Mouse (Mus musculus) midbrain, embryonic 16.5 days (tissue): ENCODE measurements around the gene Bahd1. TPM values are rescaled to one million over a fixed set of nuclear protein-coding genes. Genes with fewer than 3 reads are reported as not detected.

Experiments
- ATAC-seq: fragments of 200-750 bp; cut with Nextera tagmentation; 2 replicates; pipeline ENCODE4 v1.8.0; 2017; ENCODE audit warnings: moderate TSS enrichment
- H3K27ac ChIP-seq: fragments of 300-500 bp; sonication (generic); 2 replicates; pipeline ENCODE4 v1.5.1; 2014; ENCODE audit warnings: mild to moderate bottlenecking, low read length, mixed read lengths
- H3K27me3 ChIP-seq: fragments of 300-500 bp; sonication (generic); 2 replicates; pipeline ENCODE4 v1.6.1; 2014; ENCODE audit warnings: low read depth, low read length, mixed read lengths; ENCODE audit not compliant: control insufficient read depth, insufficient read depth
- H3K36me3 ChIP-seq: fragments of 300-500 bp; sonication (generic); 2 replicates; pipeline ENCODE4 v1.6.1; 2014; ENCODE audit warnings: mild to moderate bottlenecking, low read length, moderate library complexity, mixed read lengths; ENCODE audit not compliant: control insufficient read depth, insufficient read depth
- H3K4me1 ChIP-seq: fragments of 300-500 bp; sonication (generic); 2 replicates; pipeline ENCODE4 v1.6.1; 2014; ENCODE audit warnings: mild to moderate bottlenecking, low read length, mixed read lengths; ENCODE audit not compliant: control insufficient read depth, insufficient read depth
- H3K4me2 ChIP-seq: fragments of 300-500 bp; sonication (generic); 2 replicates; pipeline ENCODE4 v1.6.1; 2014; ENCODE audit warnings: mild to moderate bottlenecking, low read length, mixed read lengths
- H3K4me3 ChIP-seq: fragments of 300-500 bp; sonication (generic); 2 replicates; pipeline ENCODE4 v1.5.1; 2014; ENCODE audit warnings: low read depth, mild to moderate bottlenecking, low read length, moderate library complexity, mixed read lengths
- H3K9ac ChIP-seq: fragments of 300-500 bp; sonication (generic); 2 replicates; pipeline ENCODE4 v1.6.1; 2014; ENCODE audit warnings: low read depth, low read length, mixed read lengths
- H3K9me3 ChIP-seq: fragments of 300-500 bp; sonication (generic); replicated peaks from 2 replicates; pipeline ENCODE4 v1.6.1; 2014; ENCODE audit warnings: mild to moderate bottlenecking, low read length, mixed read lengths; ENCODE audit not compliant: control insufficient read depth, poor library complexity, severe bottlenecking
- WGBS: fragments of 180-500 bp; shearing (Covaris S2); extraction: QIAGEN DNeasy Blood & Tissue Kit; methylation state at CpG from one replicate; pipeline ENCODE4 v1.1.7; 2014; 5-methylcytosine and 5-hydroxymethylcytosine counted together
- polyA plus RNA-seq: library from polyadenylated mRNA; unstranded; fragments of >200 nt; fragmentation: Nextera tagmentation; extraction: Ambion mirVana; gene quantifications from 2 replicates; pipeline ENCODE4 v1.2.1, GENCODE M21; 2015

Gene Bahd1
- polyA plus RNA-seq, 1 experiment from 2014 or later, result 6.9 TPM

GRCm38 (mm10) chr2:118875316-118875715, 24.9 kb upstream of the Bahd1 start:
- WGBS, result 90% methylated on average over 8 of the region's 8 CpGs
- H3K27me3 ChIP-seq, result no peaks in the 10 kb centered on the region
- peaks cover 5% of the 10 kb centered on the region; the same call in 1 of the 2 replicates for H3K36me3 ChIP-seq
- no peak overlapping the region for H3K27ac ChIP-seq
- ATAC-seq, result no peak
- H3K9ac ChIP-seq, result no peak overlapping the region
- H3K4me2 ChIP-seq, result no peak overlapping the region
- H3K4me1 ChIP-seq, result no peaks in the 10 kb centered on the region
- no peaks in the 10 kb centered on the region for H3K9me3 ChIP-seq
- H3K4me3 ChIP-seq, result no peak overlapping the region

DNA sequence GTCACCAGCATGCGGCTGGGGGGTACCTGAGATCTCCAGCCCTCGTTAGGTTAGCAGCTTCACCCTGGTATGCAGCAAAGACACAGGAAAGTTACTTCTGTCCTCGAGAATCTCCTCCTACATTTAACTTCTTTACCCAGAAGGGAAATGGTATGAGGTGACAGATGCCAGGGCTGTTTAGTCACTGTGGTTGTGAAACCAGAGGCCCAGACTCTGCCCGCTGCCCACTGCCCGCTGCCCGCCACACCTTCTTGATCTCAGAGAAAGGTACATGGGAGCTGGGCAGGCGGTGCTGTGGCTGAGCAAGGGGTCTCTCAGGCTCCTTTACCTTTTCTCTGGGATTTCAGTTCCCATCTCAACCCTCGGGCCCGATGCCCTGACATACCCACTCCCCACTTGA, 23.7 kb upstream of the Bahd1 start:
- no peak for ATAC-seq
- Histone ChIP-seq H3K4me1 (no peaks in the 10 kb centered on the region), H3K27me3 (no peaks in the 10 kb centered on the region), H3K4me3 (no peak overlapping the region), H3K36me3 (peaks cover 5% of the 10 kb centered on the region; the same call in 1 of the 2 replicates), H3K27ac (no peak overlapping the region), H3K9me3 (no peaks in the 10 kb centered on the region), H3K4me2 (no peak overlapping the region), H3K9ac (no peak overlapping the region)
- 96% methylated on average over 9 of the region's 9 CpGs for WGBS

- Histone ChIP-seq H3K4me3 (no peak overlapping the region), H3K27me3 (no peaks in the 10 kb centered on the region; the same call in 1 of the 2 replicates)
- 89% methylated on average over 4 of the region's 4 CpGs for WGBS
Observed at GRCm38 (mm10) chr2:118881019-118881418, 19.2 kb upstream of the Bahd1 start.

DNA sequence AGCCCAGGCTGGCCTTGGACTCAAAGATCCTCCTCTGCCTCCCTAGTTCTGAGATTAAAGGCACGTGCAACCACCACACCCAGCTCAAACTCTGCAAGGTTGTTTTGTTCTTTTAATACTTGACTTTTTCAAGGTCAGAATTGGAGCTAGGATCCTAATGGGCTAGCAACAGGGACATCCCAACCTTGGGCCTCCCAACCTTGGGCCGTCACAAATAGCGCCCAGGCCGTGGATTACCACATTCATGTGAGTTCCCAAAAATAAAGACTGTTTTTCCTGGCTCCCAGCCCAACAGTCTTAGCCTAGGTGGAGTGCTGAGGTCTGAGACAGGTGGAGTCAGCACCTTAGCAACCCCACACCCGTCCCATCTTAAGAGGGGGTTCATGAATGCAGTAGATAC, 18.2 kb upstream of the Bahd1 start:
- Histone ChIP-seq H3K9me3 (no peaks in the 10 kb centered on the region), H3K27me3 (no peaks in the 10 kb centered on the region; the same call in 1 of the 2 replicates), H3K4me2 (no peak overlapping the region), H3K4me1 (peaks cover 5% of the 10 kb centered on the region), H3K36me3 (no peaks in the 10 kb centered on the region), H3K27ac (no peak overlapping the region), H3K9ac (no peak overlapping the region), H3K4me3 (no peak overlapping the region)
- 86% methylated on average over 5 of the region's 5 CpGs for WGBS
- ATAC-seq, result no peak

More at GRCm38 (mm10) chr2:118881019-118881418, 19.2 kb upstream of the Bahd1 start:
- H3K4me1 ChIP-seq, result peaks cover 5% of the 10 kb centered on the region
- no peak overlapping the region for H3K9ac ChIP-seq
- no peak overlapping the region for H3K27ac ChIP-seq
- 0 out of 2 replicates have a peak, but pooled peaks cover 2% of the 10 kb centered on the region for H3K36me3 ChIP-seq
- H3K9me3 ChIP-seq, result no peaks in the 10 kb centered on the region
- H3K4me2 ChIP-seq, result no peak overlapping the region
- ATAC-seq, result no peak

DNA sequence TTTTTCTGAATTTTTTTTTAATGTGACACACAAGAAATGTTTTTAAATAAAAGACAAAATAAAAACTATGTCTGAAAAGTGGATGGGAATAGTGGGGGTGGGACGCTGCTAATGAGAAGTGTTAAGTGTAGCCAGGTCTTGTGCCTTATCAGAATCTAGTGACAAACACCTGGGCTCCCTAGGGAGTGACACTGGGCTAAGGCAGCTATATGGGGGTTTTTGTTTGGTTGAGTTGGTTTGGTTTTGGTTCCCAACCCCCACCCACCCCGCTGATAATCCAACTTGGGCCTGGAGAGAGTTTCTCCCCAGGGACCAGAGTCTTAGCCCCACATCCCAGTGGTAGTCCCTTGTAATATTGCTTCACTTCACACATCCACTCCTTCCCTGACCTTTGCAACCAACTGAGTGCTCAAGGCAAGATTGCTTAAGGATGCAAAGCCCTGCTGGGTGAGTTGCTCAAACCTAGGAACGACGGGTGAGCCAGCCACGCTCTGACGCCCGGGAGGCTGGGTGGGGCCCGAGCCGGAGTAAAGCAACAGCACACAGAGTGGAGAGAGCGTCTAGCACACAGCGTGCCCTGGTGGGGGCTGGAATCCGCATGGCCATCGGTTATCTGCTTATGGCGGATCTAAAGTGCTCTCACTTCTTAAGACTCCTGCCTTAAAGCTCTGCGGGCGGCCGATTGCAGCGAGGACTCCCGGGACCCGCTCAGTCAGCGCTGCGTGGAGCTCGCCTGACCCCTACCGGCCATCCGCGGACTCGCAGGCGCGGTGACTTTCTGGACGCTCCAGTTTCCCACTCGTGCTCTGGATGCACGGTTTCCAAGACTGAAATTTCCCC, 17.1 kb upstream of the Bahd1 start:
- no peaks in the 10 kb centered on the region for H3K9me3 ChIP-seq
- no peaks in the 10 kb centered on the region; the same call in 1 of the 2 replicates for H3K27me3 ChIP-seq
- peaks cover 7% of the 10 kb centered on the region for H3K4me1 ChIP-seq
- no peak overlapping the region for H3K27ac ChIP-seq
- peak overlapping the region; percentile 44 for H3K4me3 ChIP-seq
- peak; percentile 84 for ATAC-seq
- H3K4me2 ChIP-seq, result peak overlapping the region; percentile 91
- no peaks in the 10 kb centered on the region for H3K36me3 ChIP-seq
- H3K9ac ChIP-seq, result peak overlapping the region; percentile 67
- 2% methylated on average over 32 of the region's 32 CpGs for WGBS

DNA sequence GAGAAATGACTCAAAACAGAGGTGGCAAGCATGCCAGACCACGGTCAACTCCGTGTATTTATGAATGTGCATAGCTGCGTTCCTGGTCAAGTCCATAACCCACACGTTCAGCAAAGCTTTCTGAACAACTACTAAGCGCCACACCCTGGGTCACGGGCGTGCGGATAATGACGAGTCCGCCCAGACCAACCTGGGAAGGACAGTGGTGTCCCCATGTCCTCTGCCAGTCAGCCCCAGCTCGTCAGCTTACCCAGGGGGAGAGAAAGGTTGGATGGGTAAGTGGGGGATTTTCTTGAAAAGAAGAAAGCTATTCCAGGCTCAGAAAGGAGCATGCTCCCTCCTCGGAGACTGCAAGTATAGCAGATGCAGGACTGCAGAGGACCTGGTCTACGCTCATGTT, 12.7 kb upstream of the Bahd1 start:
- 0 out of 2 replicates have a peak overlapping the region, but pooled peaks have one; percentile 32 for H3K9ac ChIP-seq
- no peaks in the 10 kb centered on the region for H3K9me3 ChIP-seq

GRCm38 (mm10) chr2:118887845-118888548, 12.2 kb upstream of the Bahd1 start:
- no peak overlapping the region for H3K4me3 ChIP-seq
- 0 out of 2 replicates have a peak overlapping the region, but pooled peaks have one; percentile 32 for H3K9ac ChIP-seq
- peaks cover 1% of the 10 kb centered on the region; the same call in 1 of the 2 replicates for H3K27me3 ChIP-seq
- peak overlapping the region; percentile 43 for H3K4me2 ChIP-seq
- H3K9me3 ChIP-seq, result no peaks in the 10 kb centered on the region
- peak; percentile 61 for ATAC-seq
- no peaks in the 10 kb centered on the region for H3K36me3 ChIP-seq
- 27% methylated on average over 14 of the region's 14 CpGs for WGBS
- H3K4me1 ChIP-seq, result peaks cover 5% of the 10 kb centered on the region
- no peak overlapping the region for H3K27ac ChIP-seq

More for the DNA sequence above, 12.7 kb upstream of the Bahd1 start:
- Histone ChIP-seq H3K4me3 (no peak overlapping the region), H3K36me3 (no peaks in the 10 kb centered on the region), H3K4me2 (peak overlapping the region; percentile 43), H3K27ac (no peak overlapping the region), H3K27me3 (no peaks in the 10 kb centered on the region; the same call in 1 of the 2 replicates), H3K4me1 (peaks cover 8% of the 10 kb centered on the region)
- no peak for ATAC-seq
- 69% methylated on average over 13 of the region's 13 CpGs for WGBS

DNA sequence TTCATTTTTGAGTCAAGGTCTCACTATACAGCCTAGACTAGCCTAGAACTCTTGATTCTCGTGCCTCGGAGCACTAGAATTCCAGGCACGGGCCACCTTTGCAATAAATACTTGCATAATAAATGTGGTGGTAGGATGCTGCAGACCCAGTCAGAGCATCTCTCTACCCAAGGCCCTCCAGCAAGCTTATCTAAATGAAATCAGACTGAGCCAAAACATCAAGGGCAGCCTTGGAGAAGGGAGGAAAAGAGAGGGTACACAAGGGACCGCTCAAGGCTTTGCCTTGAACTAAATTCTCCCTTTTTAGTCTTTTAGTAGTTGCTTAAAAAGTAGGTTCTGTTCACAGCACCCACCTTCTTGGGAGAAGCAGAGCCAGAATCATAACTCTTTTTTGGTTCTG, 9.0 kb upstream of the Bahd1 start:
- peaks cover 4% of the 10 kb centered on the region for H3K4me1 ChIP-seq
- no peak for ATAC-seq
- no peaks in the 10 kb centered on the region for H3K9me3 ChIP-seq
- no peaks in the 10 kb centered on the region for H3K36me3 ChIP-seq
- no peak overlapping the region for H3K9ac ChIP-seq
- no peak overlapping the region for H3K4me3 ChIP-seq
- no peak overlapping the region for H3K4me2 ChIP-seq
- no peak overlapping the region for H3K27ac ChIP-seq
- 91% methylated on average over 4 of the region's 4 CpGs for WGBS
- H3K27me3 ChIP-seq, result peaks cover 26% of the 10 kb centered on the region
